Mouse (Mus musculus): Measurements from ENCODE around the gene Mafb.

Gene Mafb

GRCm38 (mm10) chr2:160363201-160363600, 3.7 kb downstream of the Mafb start:
- DNase-seq, result no peak

DNA sequence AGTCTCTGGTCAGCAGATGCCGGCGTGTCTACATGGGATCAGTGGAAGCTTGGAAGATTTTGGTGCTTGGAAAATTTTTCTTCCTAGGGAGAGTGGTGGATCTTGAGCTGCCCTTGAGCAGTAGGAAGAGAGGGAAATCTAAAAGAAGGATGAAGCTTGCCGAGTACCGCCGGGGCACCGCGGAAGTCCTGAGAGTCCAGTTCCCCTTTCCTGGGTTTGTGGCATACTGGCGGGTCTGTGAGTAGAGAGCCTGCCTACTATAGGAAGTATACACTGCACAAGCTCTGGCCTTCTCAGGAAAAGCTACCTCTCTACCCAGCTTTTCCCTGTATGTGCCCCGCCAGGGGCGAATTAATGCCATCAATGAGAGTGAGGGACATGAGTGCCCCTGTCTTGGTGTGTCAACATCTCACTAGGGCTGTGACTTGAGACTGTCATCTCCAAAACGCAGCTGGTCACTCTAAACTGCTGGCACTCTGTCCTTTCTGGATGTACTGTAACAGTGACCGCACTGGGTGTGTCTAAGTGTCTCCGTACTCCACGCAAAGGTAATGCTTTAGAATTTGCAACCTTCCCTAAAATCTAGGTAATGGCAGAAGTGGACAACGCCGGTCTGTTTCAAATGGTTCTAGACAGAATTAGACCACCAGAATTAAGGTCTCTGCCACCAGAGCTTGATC, 5.3 kb downstream of the Mafb start:
- no peak for DNase-seq

- no peak for DNase-seq
Measured at GRCm38 (mm10) chr2:160360234-160360874, 6.5 kb downstream of the Mafb start.

DNA sequence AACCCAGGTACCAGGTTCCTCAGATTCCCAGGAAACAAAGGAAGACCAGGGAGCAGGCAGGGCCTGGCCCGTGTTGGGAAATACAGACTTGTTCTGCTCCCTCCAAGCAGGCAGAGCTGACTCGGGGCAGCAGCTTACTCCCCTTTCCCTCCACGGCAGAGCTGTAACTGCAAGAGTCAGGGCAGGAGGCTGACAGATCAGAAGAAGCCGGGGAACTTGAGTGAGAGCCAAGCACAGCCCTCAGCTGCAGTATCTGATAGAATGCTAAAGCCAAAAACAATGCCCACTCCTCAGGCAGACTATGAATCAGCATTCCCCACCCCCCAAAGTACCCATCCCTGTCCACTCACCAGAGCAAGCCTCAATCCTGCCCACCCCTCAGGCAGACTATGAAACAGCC, 8.0 kb downstream of the Mafb start:
- DNase-seq, result no peak

GRCm38 (mm10) chr2:160357442-160357841, 9.4 kb downstream of the Mafb start:
- DNase-seq, result no peak

DNA sequence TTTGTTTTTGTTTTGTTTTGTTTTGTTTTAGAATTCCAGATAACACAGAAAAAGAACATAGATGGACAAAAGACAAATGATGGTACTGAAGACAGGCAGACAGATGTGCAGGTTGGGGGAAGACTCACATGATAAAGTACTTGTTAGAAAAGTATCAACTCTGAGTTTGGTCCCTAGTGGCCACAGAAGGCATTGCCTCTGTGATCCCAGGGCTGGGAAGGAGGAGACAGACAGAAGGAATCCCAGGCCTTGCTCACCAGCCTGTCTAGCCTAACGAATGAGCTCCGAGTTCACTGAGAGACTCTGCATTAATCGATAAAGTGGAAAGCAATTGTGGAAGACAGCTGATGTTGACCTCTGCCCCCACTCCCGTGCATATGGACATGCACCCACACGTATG, 10.7 kb downstream of the Mafb start:
- DNase-seq, result peak; percentile 56

DNA sequence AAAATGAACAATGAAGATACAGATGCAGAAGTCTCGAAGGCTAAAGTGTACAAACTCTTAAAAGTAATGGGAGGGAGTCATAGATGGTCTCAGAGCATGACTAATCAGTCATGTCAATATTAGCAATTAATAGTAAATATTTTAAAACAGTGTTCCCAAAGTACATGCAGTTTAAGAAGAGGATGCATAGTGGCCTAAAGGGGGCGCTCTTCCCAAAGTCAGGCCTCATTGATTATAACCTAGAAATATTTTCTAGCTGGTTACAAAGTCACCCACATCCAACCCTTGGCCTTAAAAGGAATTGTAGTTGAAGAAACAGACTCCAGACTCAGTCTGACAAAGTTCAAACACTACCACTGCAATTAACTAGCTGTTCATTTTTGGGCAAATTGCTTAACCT, 12.5 kb downstream of the Mafb start:
- DNase-seq, result no peak

DNA sequence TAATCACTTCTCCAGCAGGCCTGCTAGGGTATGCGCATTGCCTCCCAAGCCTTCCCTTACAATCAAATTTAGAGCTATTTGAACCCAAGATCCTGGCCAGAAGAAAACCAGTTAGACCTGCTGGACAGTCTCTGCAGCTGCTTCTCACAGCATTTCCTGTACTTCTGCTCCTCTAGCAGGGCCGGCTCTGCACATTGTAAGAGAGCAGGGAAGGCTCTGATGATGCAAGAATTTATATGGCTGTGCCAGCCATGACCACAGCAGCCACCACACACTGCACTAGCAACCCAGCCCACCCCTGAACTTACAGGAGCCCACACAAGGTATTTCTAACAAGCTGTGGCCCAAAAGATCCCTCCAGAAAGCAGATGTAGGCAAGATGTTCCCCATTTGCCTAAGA, 13.3 kb downstream of the Mafb start:
- DNase-seq, result no peak

- DNase-seq, result peak; percentile 27
Measured at GRCm38 (mm10) chr2:160351038-160351574, 15.8 kb downstream of the Mafb start.

DNA sequence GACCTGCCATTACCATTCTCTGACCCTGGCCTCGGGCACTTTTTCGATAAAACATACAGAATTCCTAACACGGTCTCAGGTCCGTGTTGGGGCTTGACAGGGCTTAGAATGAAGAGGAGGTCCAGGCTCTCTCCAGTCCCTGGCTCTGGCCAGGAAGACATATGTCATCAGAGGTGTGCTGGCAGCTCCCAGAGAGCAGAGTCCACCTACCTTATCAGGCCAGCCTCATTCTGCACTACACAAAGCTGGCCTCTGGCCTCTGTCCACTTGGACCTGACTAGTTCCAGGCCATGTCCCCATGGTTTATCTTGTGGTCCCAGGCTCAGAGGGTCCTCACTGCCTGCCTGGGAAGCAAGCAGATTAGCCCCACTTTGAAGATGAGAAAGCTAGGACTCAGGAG, 17.3 kb downstream of the Mafb start:
- DNase-seq, result no peak

GRCm38 (mm10) chr2:160348796-160349195, 18.1 kb downstream of the Mafb start:
- DNase-seq, result no peak

DNA sequence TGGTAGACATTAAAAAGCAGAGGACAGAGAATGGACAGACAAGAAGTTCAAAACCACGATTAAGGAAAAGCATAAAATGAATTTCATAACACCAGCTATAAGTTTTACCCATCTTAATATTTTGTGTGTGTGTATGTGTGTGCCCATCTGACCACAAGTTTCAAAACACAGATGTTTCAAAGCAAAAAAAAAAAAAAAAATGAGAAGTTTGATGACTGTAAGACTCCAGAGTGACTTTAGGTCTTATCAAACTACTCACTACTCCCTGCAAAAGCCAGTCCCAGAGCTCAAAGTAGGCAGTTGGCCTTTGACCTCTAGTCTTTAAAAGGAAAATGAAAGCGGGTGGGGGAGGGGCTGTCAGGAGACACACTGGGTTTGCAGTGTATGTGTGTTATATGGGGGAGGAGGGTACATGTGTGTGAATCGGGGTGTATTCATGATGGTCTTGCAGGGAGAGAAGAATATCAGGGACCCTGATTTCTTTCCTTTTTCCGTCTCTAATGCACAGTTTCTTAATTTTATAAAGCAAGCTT, 18.7 kb downstream of the Mafb start:
- no peak for DNase-seq

GRCm38 (mm10) chr2:160345644-160346043, 21.2 kb downstream of the Mafb start:
- DNase-seq, result no peak

GRCm38 (mm10) chr2:160340121-160340520, 26.7 kb downstream of the Mafb start:
- DNase-seq, result no peak

- no peak for DNase-seq
Measured at GRCm38 (mm10) chr2:160339595-160339994, 27.3 kb downstream of the Mafb start.

- no peak for DNase-seq
Measured at GRCm38 (mm10) chr2:160336053-160336452, 30.8 kb downstream of the Mafb start.

DNA sequence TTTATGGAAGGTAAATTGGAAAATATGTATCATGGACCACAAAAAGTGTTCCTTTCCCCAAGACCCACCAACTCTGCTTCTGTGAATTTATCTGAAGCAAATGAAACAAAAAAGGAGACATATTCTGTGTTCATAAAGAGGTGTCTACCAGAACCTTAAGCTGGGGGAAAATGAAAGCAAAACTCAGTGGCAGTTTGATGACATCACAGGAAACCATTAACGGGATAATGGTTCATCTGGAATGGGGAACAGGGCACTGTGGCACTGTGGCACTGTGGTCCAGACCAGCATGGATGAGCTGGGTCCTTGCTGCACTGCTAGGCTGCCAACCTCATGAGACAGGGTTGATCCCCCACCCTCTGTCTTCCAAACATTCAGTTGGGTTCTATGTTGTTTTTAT, 31.8 kb downstream of the Mafb start:
- DNase-seq, result peak; percentile 19

DNA sequence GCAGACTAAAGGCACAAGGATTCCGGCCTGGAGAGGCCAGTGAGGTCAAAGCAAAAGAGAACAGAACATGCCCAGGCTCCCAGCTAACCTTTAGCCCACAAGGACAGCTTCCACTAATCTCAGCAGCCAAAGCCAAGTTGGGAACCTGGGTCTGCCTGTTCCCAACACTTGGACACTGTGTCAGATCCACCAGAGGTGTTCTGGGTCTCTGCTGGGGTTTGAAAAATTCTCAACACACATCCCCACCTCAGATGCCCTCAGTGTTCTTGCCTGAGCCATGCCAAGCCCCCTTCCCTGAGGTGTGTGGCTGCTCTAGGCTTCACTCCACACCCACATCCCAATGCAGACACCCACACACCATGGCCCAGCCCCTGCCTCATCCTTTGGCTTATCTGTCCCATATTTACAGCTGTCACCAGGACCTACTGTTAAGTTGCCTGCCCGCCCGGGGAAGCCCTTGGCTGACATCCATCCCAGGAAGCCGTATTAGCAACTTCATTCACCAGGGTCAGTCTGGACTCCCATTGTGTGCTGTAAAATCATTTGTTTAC, 32.7 kb downstream of the Mafb start, which contains the start of gene Gm826:
Gene Gm826, minus strand, starts transcription at position 52 of the 551 bp plus-strand sequence.
- peak; percentile 75 for DNase-seq

DNA sequence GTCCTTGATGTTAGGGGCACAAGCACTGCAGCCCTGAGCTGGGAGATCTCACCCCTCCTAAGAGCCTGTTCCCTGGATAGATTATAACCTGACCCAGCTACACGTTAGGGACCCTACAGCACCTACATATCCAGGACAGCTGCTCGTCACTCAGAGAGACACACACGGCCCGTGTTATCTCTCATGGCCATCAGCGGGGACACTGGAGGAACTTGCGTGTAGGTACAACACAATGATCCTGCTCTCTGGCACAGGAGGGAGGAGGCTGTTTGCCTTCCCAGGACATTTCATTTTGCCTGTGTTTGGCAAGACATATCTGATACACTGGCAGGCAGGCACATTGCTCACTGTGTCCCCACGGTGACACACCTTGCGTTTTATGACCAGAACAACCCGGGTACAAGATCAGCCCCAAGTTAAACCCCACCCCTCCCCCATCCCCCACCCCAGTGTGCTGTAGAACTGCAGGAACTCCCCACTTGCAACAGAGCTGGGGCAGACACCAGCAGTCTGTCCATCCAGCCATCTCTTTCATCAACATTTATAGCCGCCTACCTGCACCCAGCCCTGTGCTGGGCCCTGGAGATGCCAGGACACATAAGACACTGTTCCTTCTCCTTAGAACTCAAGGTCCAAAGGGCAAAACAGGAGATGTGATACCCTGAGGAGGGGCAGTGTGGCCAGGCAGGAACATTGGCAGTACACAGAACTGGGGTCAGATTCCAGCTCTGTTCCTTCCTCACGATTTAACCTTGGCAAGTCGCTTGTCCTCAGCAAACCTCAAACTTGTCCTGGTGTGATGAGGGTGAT, 34.1 kb downstream of the Mafb start:
- no peak for DNase-seq

DNA sequence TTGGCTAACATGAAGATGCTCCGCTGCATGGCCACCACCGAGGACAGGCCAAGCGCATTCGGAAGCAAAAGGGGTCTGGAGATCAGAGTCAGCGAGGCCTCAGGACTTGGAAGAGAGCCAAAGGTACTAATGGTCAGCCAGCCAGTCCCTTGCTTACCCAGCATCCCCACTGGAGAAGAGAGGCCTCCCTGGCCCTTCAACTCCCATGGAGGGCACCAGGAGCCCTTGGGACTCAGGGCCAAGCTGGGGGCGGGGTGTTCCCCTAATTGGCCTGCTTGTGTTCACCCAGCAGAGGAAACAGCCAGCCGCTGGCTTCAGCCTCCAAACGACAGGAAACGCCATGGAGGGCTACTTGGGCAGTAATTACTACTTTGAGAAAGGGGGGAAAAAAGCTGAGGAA, 38.0 kb downstream of the Mafb start:
- DNase-seq, result peak; percentile 48

DNA sequence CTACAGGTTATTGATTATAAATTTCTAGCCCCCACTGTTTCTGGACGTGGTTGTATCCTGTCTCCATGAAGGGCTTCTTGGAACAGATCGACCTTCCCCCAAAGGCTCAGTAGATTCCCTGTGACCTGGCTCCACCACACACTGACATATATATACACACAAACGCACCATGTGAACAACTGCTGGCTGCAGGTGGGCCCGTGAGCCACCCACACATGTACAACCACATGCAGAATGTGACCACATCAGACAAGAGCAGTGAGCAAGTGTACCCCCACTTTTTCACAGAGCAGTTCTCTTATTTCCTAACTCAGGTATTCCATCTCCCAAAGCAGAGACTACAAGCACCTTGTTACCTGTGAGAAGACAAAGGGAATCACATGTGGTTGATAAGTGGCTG, 39.1 kb downstream of the Mafb start:
- no peak for DNase-seq

GRCm38 (mm10) chr2:160327167-160327566, 39.7 kb downstream of the Mafb start:
- peak; percentile 85 for DNase-seq

- DNase-seq, result no peak
Measured at GRCm38 (mm10) chr2:160325105-160325644, 41.7 kb downstream of the Mafb start.

All from lung, postnatal 10 days (tissue).